Mouse (Mus musculus) thymus, adult 2 months (tissue): ENCODE data around the gene Zc3h4. TPM values are rescaled to one million over a fixed set of nuclear protein-coding genes. Genes with fewer than 3 reads are reported as not detected.

Source experiments
- DNase-seq: peaks from one replicate; pipeline ENCODE4 v3.0.0; 2021
- H3K27ac ChIP-seq: fragments of 200-500 bp; 2 replicates; pipeline ENCODE4 v1.5.1; 2012; ENCODE audit warnings: low read length, control low read depth; ENCODE audit not compliant: control insufficient read depth, insufficient read depth
- H3K27me3 ChIP-seq: fragments of 200-500 bp; 2 replicates; pipeline ENCODE4 v1.6.1; 2012; ENCODE audit warnings: mild to moderate bottlenecking, low read length, moderate library complexity, mixed read lengths; ENCODE audit not compliant: control insufficient read depth, insufficient read depth
- H3K36me3 ChIP-seq: fragments of 200-500 bp; 2 replicates; pipeline ENCODE4 v1.6.1; 2012; ENCODE audit warnings: mild to moderate bottlenecking, low read length, moderate library complexity; ENCODE audit not compliant: control insufficient read depth, insufficient read depth
- H3K4me1 ChIP-seq: fragments of 200-500 bp; replicated peaks from 2 replicates; pipeline ENCODE4 v1.6.1; 2012; ENCODE audit warnings: low read length; ENCODE audit not compliant: control insufficient read depth, insufficient read depth
- H3K4me3 ChIP-seq: fragments of 200-500 bp; 2 replicates; pipeline ENCODE4 v1.5.1; 2012; ENCODE audit warnings: mild to moderate bottlenecking, low read length, control low read depth, moderate library complexity; ENCODE audit not compliant: control insufficient read depth, insufficient read depth
- CTCF ChIP-seq: fragments of 200-500 bp; IDR thresholded peaks from 2 replicates; pipeline ENCODE4 v1.5.1; 2012; ENCODE audit warnings: mild to moderate bottlenecking, control low read depth, low read length, moderate library complexity, borderline replicate concordance; ENCODE audit not compliant: control insufficient read depth, poor library complexity, insufficient read depth; ENCODE audit errors: extremely low read depth
- POLR2A ChIP-seq: fragments of 200-500 bp; IDR thresholded peaks from 2 replicates; pipeline ENCODE4 v1.6.1; 2012; ENCODE audit warnings: mild to moderate bottlenecking, low read length, control low read depth, moderate library complexity; ENCODE audit not compliant: control insufficient read depth, poor library complexity, insufficient read depth; ENCODE audit errors: extremely low read depth
- WGBS: fragments of 180-500 bp; shearing (Covaris S2); methylation state at CpG from one replicate; pipeline ENCODE4 v1.1.7; 2018; 5-methylcytosine and 5-hydroxymethylcytosine counted together
- polyA plus RNA-seq: library from polyadenylated mRNA; depleted of rRNA; stranded (reverse); fragments of >200 nt; gene quantifications from 2 replicates; pipeline ENCODE4 v1.2.3, GENCODE M21; 2012

The Zc3h4 gene
- polyA plus RNA-seq, 1 experiment, result 81.3 TPM

GRCm38 (mm10) chr7:16468115-16468514 lies 67.4 kb downstream of the Zc3h4 start:
- no peak for DNase-seq
- peaks cover 3% of the 10 kb centered on the region for H3K27me3 ChIP-seq
- H3K4me1 ChIP-seq, result no peaks in the 10 kb centered on the region
- H3K36me3 ChIP-seq, result no peaks in the 10 kb centered on the region
- H3K27ac ChIP-seq, result no peak overlapping the region
- H3K4me3 ChIP-seq, result no peak overlapping the region
- WGBS, result 47% methylated on average over 5 of the region's 5 CpGs
- TF ChIP-seq POLR2A (no peak), CTCF (no peak)

GRCm38 (mm10) chr7:16471549-16471948 lies 70.8 kb downstream of the Zc3h4 start:
- 36% methylated on average over 9 of the region's 9 CpGs for WGBS
- peak; percentile 46 for DNase-seq

GRCm38 (mm10) chr7:16472116-16472709 lies 71.5 kb downstream of the Zc3h4 start:
- 37% methylated on average over 17 of the region's 17 CpGs for WGBS
- H3K4me1 ChIP-seq, result no peaks in the 10 kb centered on the region; the same call in 1 of the 2 replicates
- peaks cover 33% of the 10 kb centered on the region for H3K27me3 ChIP-seq
- no peak for TF ChIP-seq CTCF
- no peak for TF ChIP-seq POLR2A
- no peak overlapping the region for H3K4me3 ChIP-seq
- H3K27ac ChIP-seq, result no peak overlapping the region
- no peak for DNase-seq
- H3K36me3 ChIP-seq, result no peaks in the 10 kb centered on the region

More at GRCm38 (mm10) chr7:16471549-16471948, 70.8 kb downstream of the Zc3h4 start:
- H3K4me3 ChIP-seq, result no peak overlapping the region
- TF ChIP-seq CTCF (no peak), POLR2A (no peak)
- peaks cover 33% of the 10 kb centered on the region for H3K27me3 ChIP-seq
- H3K4me1 ChIP-seq, result no peaks in the 10 kb centered on the region; the same call in 1 of the 2 replicates
- no peak overlapping the region for H3K27ac ChIP-seq
- H3K36me3 ChIP-seq, result no peaks in the 10 kb centered on the region

- TF ChIP-seq POLR2A, result no peak
- TF ChIP-seq CTCF, result no peak
- DNase-seq, result no peak
- Histone ChIP-seq H3K4me1 (no peaks in the 10 kb centered on the region; the same call in 1 of the 2 replicates), H3K27ac (no peak overlapping the region), H3K4me3 (no peak overlapping the region), H3K27me3 (peaks cover 33% of the 10 kb centered on the region), H3K36me3 (no peaks in the 10 kb centered on the region)
- 91% methylated on average over 8 of the region's 8 CpGs for WGBS
Measured at GRCm38 (mm10) chr7:16473847-16474246, 73.1 kb downstream of the Zc3h4 start.

- Histone ChIP-seq H3K27ac (no peak overlapping the region), H3K36me3 (no peaks in the 10 kb centered on the region), H3K4me1 (no peaks in the 10 kb centered on the region; the same call in 1 of the 2 replicates), H3K4me3 (no peak overlapping the region), H3K27me3 (peaks cover 33% of the 10 kb centered on the region)
- DNase-seq, result no peak
- no peak for TF ChIP-seq CTCF
- no peak for TF ChIP-seq POLR2A
- WGBS, result 16% methylated on average over 33 of the region's 33 CpGs
Measured at GRCm38 (mm10) chr7:16474445-16474844, 73.7 kb downstream of the Zc3h4 start.

GRCm38 (mm10) chr7:16475321-16475720 lies 74.6 kb downstream of the Zc3h4 start:
- 11% methylated on average over 23 of the region's 23 CpGs for WGBS
- H3K4me3 ChIP-seq, result no peak overlapping the region
- peaks cover 33% of the 10 kb centered on the region for H3K27me3 ChIP-seq
- no peak overlapping the region for H3K27ac ChIP-seq
- no peaks in the 10 kb centered on the region for H3K36me3 ChIP-seq
- DNase-seq, result no peak
- no peak for TF ChIP-seq POLR2A
- no peak for TF ChIP-seq CTCF
- H3K4me1 ChIP-seq, result no peaks in the 10 kb centered on the region; the same call in 1 of the 2 replicates
